Comparison of ENCODE assay signal across 8 mouse cellular contexts in genomic region chr2:166995021-166995795, GRCm38 (mm10). TPM values are rescaled to one million over a fixed set of nuclear protein-coding genes. Genes with fewer than 3 reads are reported as not detected.
DNase-seq lines count a peak whose midpoint lies in the region; ATAC-seq and TF ChIP-seq lines count a peak whose summit lies in the region.

No protein-coding gene starts in this region.

- peak overlapping the region; percentile 97 for H3K27ac ChIP-seq in forebrain, embryonic 12.5 days
- H3K27ac ChIP-seq in hindbrain, postnatal 0 days, result peak overlapping the region; percentile 98
- peak overlapping the region; percentile 97 for H3K27ac ChIP-seq in liver, postnatal 0 days (ENCODE audit: low read depth)
- no peak overlapping the region for H3K27ac ChIP-seq in olfactory bulb, adult 2 months (ENCODE audit: insufficient read depth, low read depth, low read length)

- DNase-seq in 3T3-L1 (ENCODE audit: low read depth, low spot score), result peak; percentile 50
- DNase-seq in c-Kit-positive CD71-positive TER-119-positive erythroid progenitor cells, embryonic 14.5 days (ENCODE audit: low spot score), result peak; percentile 51
- DNase-seq in hindbrain, postnatal 0 days (ENCODE audit: low spot score), result peak; percentile 57
- DNase-seq in liver, postnatal 0 days, result peak; percentile 47
- DNase-seq in urinary bladder, postnatal 4 days (ENCODE audit: low spot score in 2 of 2), result no peak

- H3K9me3 ChIP-seq in forebrain, embryonic 12.5 days, result no peaks in the 10 kb centered on the region
- no peaks in the 10 kb centered on the region for H3K9me3 ChIP-seq in hindbrain, postnatal 0 days (ENCODE audit: low read length)
- no peaks in the 10 kb centered on the region for H3K9me3 ChIP-seq in liver, postnatal 0 days (ENCODE audit: low read length)

- no peak for TF ChIP-seq POLR2A in olfactory bulb, adult 2 months (IDR thresholded peaks at IDR 0.05; ENCODE audit: insufficient read depth, low read depth, low read length)

- peak overlapping the region; percentile 74 for H3K4me2 ChIP-seq in forebrain, embryonic 12.5 days
- peak overlapping the region; percentile 80 for H3K4me2 ChIP-seq in hindbrain, postnatal 0 days (ENCODE audit: low read depth, low read length)
- peak overlapping the region; percentile 85 for H3K4me2 ChIP-seq in liver, postnatal 0 days (ENCODE audit: low read depth, low read length)

- 5% methylated on average over 28 of the region's 28 CpGs for WGBS in forebrain, embryonic 12.5 days
- 4% methylated on average over 28 of the region's 28 CpGs for WGBS in hindbrain, postnatal 0 days
- WGBS in liver, postnatal 0 days (ENCODE audit: insufficient replicate concordance), result 1% methylated on average over 28 of the region's 28 CpGs
- WGBS in olfactory bulb, adult 2 months, result under 1% methylated on average over 28 of the region's 28 CpGs

- peak overlapping the region; percentile 99 for H3K4me3 ChIP-seq in forebrain, embryonic 12.5 days (replicated peaks)
- peak overlapping the region; percentile 96 for H3K4me3 ChIP-seq in hindbrain, postnatal 0 days (ENCODE audit: low read length)
- peak overlapping the region; percentile 97 for H3K4me3 ChIP-seq in liver, postnatal 0 days (ENCODE audit: low read depth, low read length)
- H3K4me3 ChIP-seq in olfactory bulb, adult 2 months (ENCODE audit: insufficient read depth, low read depth, low read length), result peak overlapping the region; percentile 74

- no peaks in the 10 kb centered on the region for H3K27me3 ChIP-seq in forebrain, embryonic 12.5 days
- H3K27me3 ChIP-seq in hindbrain, postnatal 0 days (ENCODE audit: insufficient read depth, low read length), result no peaks in the 10 kb centered on the region
- H3K27me3 ChIP-seq in liver, postnatal 0 days (ENCODE audit: insufficient read depth, low read length), result no peaks in the 10 kb centered on the region

- H3K4me1 ChIP-seq in forebrain, embryonic 12.5 days, result peaks cover 36% of the 10 kb centered on the region
- H3K4me1 ChIP-seq in hindbrain, postnatal 0 days (ENCODE audit: insufficient read depth, low read length), result peaks cover 11% of the 10 kb centered on the region; the same call in 1 of the 2 replicates
- peaks cover 31% of the 10 kb centered on the region for H3K4me1 ChIP-seq in liver, postnatal 0 days (ENCODE audit: insufficient read depth)
- no peaks in the 10 kb centered on the region for H3K4me1 ChIP-seq in olfactory bulb, adult 2 months (ENCODE audit: control insufficient read depth, insufficient read depth, low read length)

- H3K36me3 ChIP-seq in forebrain, embryonic 12.5 days (replicated peaks), result no peaks in the 10 kb centered on the region
- no peaks in the 10 kb centered on the region for H3K36me3 ChIP-seq in hindbrain, postnatal 0 days (ENCODE audit: insufficient read depth, low read length)
- no peaks in the 10 kb centered on the region for H3K36me3 ChIP-seq in liver, postnatal 0 days (replicated peaks; ENCODE audit: insufficient read depth, low read length)

- peak; percentile 7; the same call in 1 of the 2 replicates for TF ChIP-seq CTCF in hindbrain, postnatal 0 days (IDR thresholded peaks at IDR 0.05; ENCODE audit: low read depth)
- no peak for TF ChIP-seq CTCF in liver, postnatal 0 days (IDR thresholded peaks at IDR 0.05; ENCODE audit: low read depth)
- TF ChIP-seq CTCF in olfactory bulb, adult 2 months (IDR thresholded peaks at IDR 0.05; ENCODE audit: insufficient read depth, low read depth, low read length), result no peak

- peak overlapping the region; percentile 94 for H3K9ac ChIP-seq in forebrain, embryonic 12.5 days
- peak overlapping the region; percentile 99 for H3K9ac ChIP-seq in hindbrain, postnatal 0 days (replicated peaks; ENCODE audit: low read length)
- H3K9ac ChIP-seq in liver, postnatal 0 days (replicated peaks), result peak overlapping the region; percentile 97

- peak; percentile 24 for ATAC-seq in CD4-positive, CD25-positive, alpha-beta regulatory T cell, adult 4 months
- ATAC-seq in forebrain, embryonic 12.5 days (ENCODE audit: low FRiP score), result no peak; the same call in 1 of the 2 replicates
- ATAC-seq in hindbrain, postnatal 0 days, result peak; percentile 21
- ATAC-seq in liver, postnatal 0 days, result peak; percentile 18

- 0 out of 2 replicates have a peak, but pooled peaks have one; percentile 20 for TF ChIP-seq EP300 in liver, postnatal 0 days (IDR thresholded peaks at IDR 0.05; ENCODE audit: low read depth)

RNA-seq across cellular contexts. Expression of gene Stau1, which starts 0.9 kb away (rescaled TPM):
- 10 to 100 TPM; 48.2 to 69.3 TPM for polyA plus RNA-seq in CD4-positive, CD25-positive, alpha-beta regulatory T cell, adult 4 months (2017; shearing (Covaris generic))
- 121 and 125 TPM in 2 replicates for polyA plus RNA-seq in forebrain, embryonic 12.5 days (2016; fragmentation: Nextera tagmentation; extraction: Ambion mirVana)
- 28.8 and 37.9 TPM in 2 replicates for total RNA-seq in hindbrain, postnatal 0 days (2014; rRNA removed)
- polyA plus RNA-seq in hindbrain, postnatal 0 days (2015; fragmentation: Nextera tagmentation; extraction: Ambion mirVana), result 81.3 and 86.0 TPM in 2 replicates
- polyA plus RNA-seq in liver, postnatal 0 days (2015; fragmentation: Nextera tagmentation; extraction: Ambion mirVana), result 28.6 and 31.5 TPM in 2 replicates
- not detected in 2 replicates for polyA plus RNA-seq in olfactory bulb, adult 2 months (2012; ENCODE audit: insufficient read depth, insufficient read length, low replicate concordance, missing spikeins)

RNA-seq across cellular contexts. Expression of gene Ddx27, which starts 19.8 kb away (rescaled TPM):
- polyA plus RNA-seq in CD4-positive, CD25-positive, alpha-beta regulatory T cell, adult 4 months (2017; shearing (Covaris generic)), result 10 to 100 TPM; 33.4 to 61.0 TPM
- polyA plus RNA-seq in forebrain, embryonic 12.5 days (2016; fragmentation: Nextera tagmentation; extraction: Ambion mirVana), result 55.9 and 56.6 TPM in 2 replicates
- total RNA-seq in hindbrain, postnatal 0 days (2014; rRNA removed), result 27.5 and 29.4 TPM in 2 replicates
- polyA plus RNA-seq in hindbrain, postnatal 0 days (2015; fragmentation: Nextera tagmentation; extraction: Ambion mirVana), result 36.7 and 38.3 TPM in 2 replicates
- 19.2 and 21.9 TPM in 2 replicates for polyA plus RNA-seq in liver, postnatal 0 days (2015; fragmentation: Nextera tagmentation; extraction: Ambion mirVana)
- polyA plus RNA-seq in olfactory bulb, adult 2 months (2012; ENCODE audit: insufficient read depth, insufficient read length, low replicate concordance, missing spikeins), result not detected in 2 replicates

Comparison
In these comparisons a context has a peak if more than half of its experiments do, and no peak if none do; other contexts are left out.
1. DNase-seq: peak in 3T3-L1 (single experiment), c-Kit-positive CD71-positive TER-119-positive erythroid progenitor cells, embryonic 14.5 days (single experiment), hindbrain, postnatal 0 days (single experiment) and liver, postnatal 0 days (single experiment); none in urinary bladder, postnatal 4 days (0 of 2).
2. Peak in every context shown above with its lines, with median percentiles within 50 percentile points of each other: H3K4me2 ChIP-seq, H3K4me3 ChIP-seq and H3K9ac ChIP-seq.